Mouse (Mus musculus): ENCODE data around the gene Gm13278. TPM values are rescaled to one million over a fixed set of nuclear protein-coding genes. Genes with fewer than 3 reads are reported as not detected.

Gm13278 gene
- polyA plus RNA-seq, 1 experiment from 2014 or later = not detected

Other genes with a start within 250 kb of the Gm13278 start
- not detected for gene Ifna15, start 233.3 kb upstream of the Gm13278 start, polyA plus RNA-seq (2017; shearing (Covaris generic))
- not detected for gene Ifna14, start 219.8 kb upstream of the Gm13278 start, polyA plus RNA-seq (2017; shearing (Covaris generic))
- gene Ifna9, start 199.2 kb upstream of the Gm13278 start, polyA plus RNA-seq (2017; shearing (Covaris generic)) = not detected
- not detected for gene Ifna12, start 188.2 kb upstream of the Gm13278 start, polyA plus RNA-seq (2017; shearing (Covaris generic))
- not detected for gene C87499, start 157.1 kb upstream of the Gm13278 start, polyA plus RNA-seq (2017; shearing (Covaris generic))
- gene Ifna13, start 147.1 kb upstream of the Gm13278 start, polyA plus RNA-seq (2017; shearing (Covaris generic)) = not detected
- gene Ifna16, start 114.6 kb upstream of the Gm13278 start, polyA plus RNA-seq (2017; shearing (Covaris generic)) = not detected
- gene Ifna2, start 107.6 kb upstream of the Gm13278 start, polyA plus RNA-seq (2017; shearing (Covaris generic)) = not detected
- not detected for gene Ifnab, start 100.2 kb upstream of the Gm13278 start, polyA plus RNA-seq (2017; shearing (Covaris generic))
- 0.32 TPM for gene Gm26566, start 69.7 kb upstream of the Gm13278 start, polyA plus RNA-seq (2017; shearing (Covaris generic))
- 26.9 TPM for gene Klhl9, start 69.1 kb upstream of the Gm13278 start, polyA plus RNA-seq (2017; shearing (Covaris generic))
- gene Gm13271, start 36.7 kb upstream of the Gm13278 start, polyA plus RNA-seq (2017; shearing (Covaris generic)) = not detected
- 0.97 TPM for gene Gm13283, start 31.4 kb upstream of the Gm13278 start, polyA plus RNA-seq (2017; shearing (Covaris generic))
- 0.35 TPM for gene Gm13290, start 17.7 kb upstream of the Gm13278 start, polyA plus RNA-seq (2017; shearing (Covaris generic))
- not detected for gene Gm13289, start 14.6 kb upstream of the Gm13278 start, polyA plus RNA-seq (2017; shearing (Covaris generic))
- not detected for gene Gm13272, start 11.7 kb upstream of the Gm13278 start, polyA plus RNA-seq (2017; shearing (Covaris generic))
- 0.68 TPM for gene Ifnz, start 9.4 kb upstream of the Gm13278 start, polyA plus RNA-seq (2017; shearing (Covaris generic))
- gene Gm13276, start 5.8 kb upstream of the Gm13278 start, polyA plus RNA-seq (2017; shearing (Covaris generic)) = not detected
- not detected for gene Gm13277, start 2.9 kb upstream of the Gm13278 start, polyA plus RNA-seq (2017; shearing (Covaris generic))
- gene Gm13275, start 2.9 kb downstream of the Gm13278 start, polyA plus RNA-seq (2017; shearing (Covaris generic)) = not detected
- gene Gm13279, start 5.8 kb downstream of the Gm13278 start, polyA plus RNA-seq (2017; shearing (Covaris generic)) = not detected
- gene Gm13285, start 8.1 kb downstream of the Gm13278 start, polyA plus RNA-seq (2017; shearing (Covaris generic)) = 1.1 TPM
- not detected for gene Gm13287, start 11.7 kb downstream of the Gm13278 start, polyA plus RNA-seq (2017; shearing (Covaris generic))
- gene Gm13288, start 14.0 kb downstream of the Gm13278 start, polyA plus RNA-seq (2017; shearing (Covaris generic)) = not detected
- not detected for gene Ifna7, start 24.7 kb downstream of the Gm13278 start, polyA plus RNA-seq (2017; shearing (Covaris generic))
- not detected for gene Ifna11, start 28.4 kb downstream of the Gm13278 start, polyA plus RNA-seq (2017; shearing (Covaris generic))
- not detected for gene Ifna6, start 35.9 kb downstream of the Gm13278 start, polyA plus RNA-seq (2017; shearing (Covaris generic))
- not detected for gene Ifna5, start 44.0 kb downstream of the Gm13278 start, polyA plus RNA-seq (2017; shearing (Covaris generic))
- not detected for gene Ifna4, start 50.3 kb downstream of the Gm13278 start, polyA plus RNA-seq (2017; shearing (Covaris generic))
- not detected for gene Ifna1, start 58.5 kb downstream of the Gm13278 start, polyA plus RNA-seq (2017; shearing (Covaris generic))
- not detected for gene Ifne, start 88.7 kb downstream of the Gm13278 start, polyA plus RNA-seq (2017; shearing (Covaris generic))